Mouse (Mus musculus): ENCODE results near the gene Adgrg6.

Gene Adgrg6

GRCm38 (mm10) chr10:14544941-14545717, at the start of gene Adgrg6:
Adgrg6 (minus strand) TSS chr10:14545659.
- peak; percentile 41 to 59 for DNase-seq

GRCm38 (mm10) chr10:14592215-14592614, 46.8 kb upstream of the Adgrg6 start:
- no peak for DNase-seq

- DNase-seq = no peak
These were observed 45.4 kb upstream of the Adgrg6 start for GRCm38 (mm10) chr10:14590816-14591215.

GRCm38 (mm10) chr10:14589667-14590066, 44.2 kb upstream of the Adgrg6 start:
- no peak for DNase-seq

GRCm38 (mm10) chr10:14583496-14583895, 38.0 kb upstream of the Adgrg6 start:
- no peak for DNase-seq

GRCm38 (mm10) chr10:14574255-14574654, 28.8 kb upstream of the Adgrg6 start:
- no peak for DNase-seq

GRCm38 (mm10) chr10:14571143-14571542, 25.7 kb upstream of the Adgrg6 start:
- no peak for DNase-seq

- DNase-seq = no peak
These were observed 25.2 kb upstream of the Adgrg6 start for GRCm38 (mm10) chr10:14570616-14571015.

- peak in 1 of 2 experiments; percentile 28 for DNase-seq
These were observed 672 bp upstream of the Adgrg6 start for GRCm38 (mm10) chr10:14546111-14546551.

- DNase-seq = peak in 1 of 2 experiments; percentile 31
These were observed 885 bp downstream of the Adgrg6 start for GRCm38 (mm10) chr10:14544608-14544940.

- DNase-seq = no peak
These were observed 1.9 kb downstream of the Adgrg6 start for GRCm38 (mm10) chr10:14543511-14544067.

GRCm38 (mm10) chr10:14537102-14537501, 8.4 kb downstream of the Adgrg6 start:
- no peak for DNase-seq

GRCm38 (mm10) chr10:14531090-14531489, 14.4 kb downstream of the Adgrg6 start:
- no peak for DNase-seq

GRCm38 (mm10) chr10:14530670-14531069, 14.8 kb downstream of the Adgrg6 start:
- DNase-seq = no peak

GRCm38 (mm10) chr10:14527765-14528164, 17.7 kb downstream of the Adgrg6 start:
- DNase-seq = no peak

- no peak for DNase-seq
These were observed 22.7 kb downstream of the Adgrg6 start for GRCm38 (mm10) chr10:14522729-14523128.

- no peak for DNase-seq
These were observed 24.4 kb downstream of the Adgrg6 start for GRCm38 (mm10) chr10:14520912-14521675.

- no peak for DNase-seq
These were observed 27.6 kb downstream of the Adgrg6 start for GRCm38 (mm10) chr10:14517909-14518308.

GRCm38 (mm10) chr10:14511904-14512663, 33.4 kb downstream of the Adgrg6 start:
- no peak for DNase-seq

- no peak for DNase-seq
These were observed 34.3 kb downstream of the Adgrg6 start for GRCm38 (mm10) chr10:14511157-14511556.

- no peak for DNase-seq
These were observed 49.8 kb downstream of the Adgrg6 start for GRCm38 (mm10) chr10:14495658-14496057.

- DNase-seq = no peak
These were observed 50.3 kb downstream of the Adgrg6 start for GRCm38 (mm10) chr10:14495204-14495603.

- peak; percentile 1 to 28 for DNase-seq
These were observed 53.6 kb downstream of the Adgrg6 start for GRCm38 (mm10) chr10:14491838-14492237.
